Mouse (Mus musculus) adrenal gland, postnatal 10 days (tissue): ENCODE data around the gene C2cd3. TPM values are rescaled to one million over a fixed set of nuclear protein-coding genes. Genes with fewer than 3 reads are reported as not detected.
A peak's percentile ranks its signal among the peaks of the same experiment; 100 is the strongest.

Source experiments
- DNase-seq: peaks from one replicate; pipeline ENCODE4 v3.0.0; 2021; ENCODE audit warnings: mixed read lengths
- total RNA-seq, 2 experiments: library from RNA; stranded (reverse); gene quantifications; 2 replicates each; pipeline ENCODE4 v1.2.3; 2021

The C2cd3 gene
- total RNA-seq, 2 experiments from 2014 or later: 15.9 to 19.7 TPM

- no peak for DNase-seq
These were observed 30.7 kb downstream of the C2cd3 start for GRCm38 (mm10) chr7:100402715-100403114.

GRCm38 (mm10) chr7:100407677-100408076 is 35.6 kb downstream of the C2cd3 start:
- DNase-seq: no peak

GRCm38 (mm10) chr7:100408684-100409083 is 36.7 kb downstream of the C2cd3 start:
- no peak for DNase-seq

DNA sequence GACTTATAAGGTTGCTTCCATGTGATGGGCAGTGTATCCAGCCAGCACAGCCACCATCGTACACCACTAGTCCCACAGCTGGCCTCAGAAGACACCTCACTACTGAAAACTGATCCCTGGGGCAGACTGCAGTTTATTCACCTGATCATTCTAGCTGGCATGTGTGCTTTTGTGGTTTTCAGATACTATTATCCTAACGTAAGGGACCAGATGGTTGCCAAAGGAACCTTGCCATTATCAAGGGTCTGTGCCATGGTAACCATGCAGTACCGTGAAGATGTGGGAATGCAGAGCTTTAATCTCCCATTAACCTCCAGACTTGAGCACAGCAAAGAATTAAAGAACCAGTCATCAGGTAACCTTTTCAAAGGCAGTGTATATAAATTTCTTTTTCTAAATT is 53.8 kb downstream of the C2cd3 start:
- no peak for DNase-seq

DNA sequence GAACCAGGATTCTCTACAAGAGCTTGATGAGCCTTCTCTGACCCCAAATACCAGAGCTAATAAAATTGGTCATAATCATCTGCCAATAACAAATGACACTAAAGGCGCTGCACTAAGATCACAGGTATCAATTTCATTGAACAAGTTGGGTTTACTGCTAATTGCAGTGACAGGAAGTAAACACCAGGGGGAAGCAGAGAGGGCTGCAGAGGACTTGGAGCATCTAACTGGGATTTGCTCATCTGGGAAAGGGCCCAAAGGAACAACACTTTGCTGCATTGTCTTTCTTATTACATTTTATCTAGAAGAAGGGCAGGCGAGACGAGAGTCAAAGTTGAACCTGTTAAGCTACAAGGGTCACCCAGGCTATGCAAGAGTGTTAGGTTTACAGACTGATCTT is 57.1 kb downstream of the C2cd3 start:
- peak; percentile 73 for DNase-seq

- DNase-seq: no peak
These were observed 57.9 kb downstream of the C2cd3 start for GRCm38 (mm10) chr7:100429911-100430310.

DNA sequence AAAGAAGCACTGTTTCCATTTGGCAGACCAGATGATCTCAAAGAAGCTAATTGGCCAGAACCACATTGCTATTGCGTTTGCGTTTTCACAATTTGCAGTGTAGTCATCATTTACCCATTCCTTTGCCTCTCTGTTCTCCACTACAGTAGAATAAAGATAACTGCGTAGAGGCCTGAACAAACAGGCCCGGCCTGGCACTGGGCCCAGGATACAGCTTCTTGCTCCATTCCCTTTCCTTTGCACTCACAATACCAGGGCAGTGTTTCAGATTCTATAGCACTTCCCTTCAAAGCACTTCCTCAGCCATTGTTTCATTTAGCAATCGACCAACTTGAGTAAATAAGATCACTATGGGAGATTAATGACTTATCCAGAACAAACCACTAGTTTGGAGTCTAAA is 59.1 kb downstream of the C2cd3 start:
- DNase-seq: peak; percentile 63

- DNase-seq: no peak
These were observed 61.3 kb downstream of the C2cd3 start for GRCm38 (mm10) chr7:100433295-100433694.

DNA sequence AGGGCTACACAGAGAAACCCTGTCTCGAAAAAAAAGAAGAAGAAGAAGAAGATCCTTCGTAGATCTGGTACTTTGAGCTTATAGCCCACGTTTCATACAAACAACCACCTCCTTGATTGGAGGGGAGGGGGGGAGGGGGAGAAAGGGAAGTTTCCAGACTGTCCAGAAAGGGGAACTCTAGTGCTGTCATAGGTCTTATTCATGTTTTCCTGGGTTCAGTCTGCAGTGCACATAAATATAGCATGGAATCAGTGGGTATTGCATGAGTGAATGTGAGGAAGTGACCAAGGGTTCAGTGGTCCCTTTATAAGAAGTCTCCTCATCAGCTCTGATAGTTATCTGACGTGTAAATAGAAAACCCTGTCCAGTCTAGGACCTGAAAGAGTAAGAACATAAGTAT is 71.7 kb downstream of the C2cd3 start:
- DNase-seq: no peak

- DNase-seq: no peak
These were observed 74.2 kb downstream of the C2cd3 start for GRCm38 (mm10) chr7:100446271-100446670.

DNA sequence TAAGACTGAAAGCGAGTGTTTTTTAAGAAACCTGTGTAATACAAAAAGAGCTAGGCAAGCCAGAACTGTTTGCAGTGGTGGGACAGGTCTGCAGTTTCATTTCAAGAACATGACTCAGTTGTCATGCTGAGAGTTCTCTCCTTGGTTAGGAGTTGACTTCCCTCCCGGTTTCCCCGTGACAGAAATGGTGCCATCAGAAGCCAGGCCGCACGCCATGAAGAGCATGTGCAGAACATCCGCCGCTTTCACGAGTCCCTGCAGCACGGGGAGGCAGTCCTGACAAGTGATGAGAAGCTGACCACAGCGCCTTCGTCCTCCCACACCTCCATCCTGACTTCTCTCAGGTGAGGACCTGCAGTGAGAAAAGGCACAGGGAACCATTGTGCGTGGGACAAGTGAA is 76.5 kb downstream of the C2cd3 start:
- DNase-seq: no peak

GRCm38 (mm10) chr7:100448985-100449384 is 77.0 kb downstream of the C2cd3 start:
- DNase-seq: no peak

DNA sequence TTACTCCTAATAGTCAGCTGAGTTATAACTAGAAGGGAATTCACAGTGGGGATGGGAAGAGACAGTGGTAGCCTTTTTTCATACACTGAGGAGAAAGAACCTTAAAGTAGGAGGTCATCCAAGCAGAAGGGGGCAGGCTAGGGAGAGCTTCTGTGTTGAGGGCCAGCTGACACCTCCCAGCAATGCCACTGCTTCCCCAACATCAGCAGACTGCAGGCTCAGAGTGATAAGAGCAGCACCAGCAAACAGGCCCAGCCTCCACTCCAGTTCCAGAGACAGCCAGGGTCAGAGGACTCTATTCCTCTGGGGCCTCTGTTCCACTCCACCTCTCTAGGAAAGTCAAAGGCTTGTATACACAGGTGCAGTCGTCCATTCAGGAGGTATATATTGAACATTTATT is 86.1 kb downstream of the C2cd3 start:
- DNase-seq: no peak

DNA sequence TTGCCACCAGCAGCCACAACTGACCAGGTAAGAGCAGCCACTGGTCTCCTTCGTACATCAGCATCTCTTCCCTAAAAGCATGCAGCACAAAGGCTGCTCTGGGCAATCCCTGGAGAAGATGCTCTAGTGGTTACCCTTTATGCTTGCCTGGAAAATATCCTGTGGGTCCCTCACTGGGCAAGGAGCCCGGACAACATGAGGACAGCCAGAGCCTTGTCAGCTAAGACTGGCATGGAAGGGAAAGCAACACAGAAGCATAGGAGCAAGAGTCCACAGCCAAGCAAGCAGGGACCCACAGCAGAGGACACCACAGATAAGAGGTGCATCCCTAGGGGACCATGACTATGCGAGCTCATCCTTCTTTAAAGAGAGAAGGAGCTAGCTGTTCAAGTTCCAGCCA is 87.8 kb downstream of the C2cd3 start:
- DNase-seq: no peak

GRCm38 (mm10) chr7:100461621-100462151 is 89.7 kb downstream of the C2cd3 start:
- peak; percentile 81 for DNase-seq

- no peak for DNase-seq
These were observed 91.2 kb downstream of the C2cd3 start for GRCm38 (mm10) chr7:100463194-100463593.

GRCm38 (mm10) chr7:100463757-100464156 is 91.7 kb downstream of the C2cd3 start:
- no peak for DNase-seq

DNA sequence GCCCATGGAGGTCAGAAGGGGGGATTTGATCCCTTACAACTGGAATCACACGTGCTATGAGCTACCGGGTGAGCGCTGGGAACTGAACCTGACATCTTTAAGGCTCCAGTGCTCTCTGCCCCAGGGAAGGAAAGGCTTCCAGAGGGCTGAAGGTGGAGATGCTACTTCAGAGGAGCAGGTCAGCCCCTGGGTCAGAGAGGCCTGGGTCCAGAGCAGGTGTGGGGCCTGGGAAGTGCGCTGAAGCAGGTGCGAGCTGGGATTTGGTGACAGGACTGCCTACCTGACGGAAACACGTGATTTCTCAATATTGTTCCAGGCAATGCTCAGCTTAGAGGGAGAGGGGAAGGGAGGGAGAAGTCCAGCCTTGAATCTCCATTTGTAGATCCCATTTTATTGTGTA is 92.2 kb downstream of the C2cd3 start:
- no peak for DNase-seq

DNA sequence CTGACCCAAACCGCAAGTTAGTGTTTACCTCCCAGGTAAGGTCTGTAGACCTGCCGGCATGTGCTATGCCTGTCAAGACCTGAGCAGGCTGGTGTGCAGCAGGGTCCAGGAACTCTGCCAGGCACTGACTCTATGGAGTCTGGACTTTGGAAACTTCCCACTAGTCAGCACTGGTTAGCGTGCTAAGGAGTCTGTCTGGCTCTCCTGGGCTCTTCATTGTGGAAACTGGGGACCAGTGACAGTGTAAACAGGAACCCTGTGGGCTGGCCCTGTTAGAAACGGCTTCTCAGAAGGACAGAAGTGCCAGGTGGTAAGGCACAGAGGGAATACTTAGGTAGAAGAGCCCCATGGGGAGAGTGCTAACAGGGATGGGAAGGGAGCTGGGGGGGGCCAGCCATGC is 93.2 kb downstream of the C2cd3 start:
- DNase-seq: peak; percentile 57

GRCm38 (mm10) chr7:100465656-100466309 is 93.8 kb downstream of the C2cd3 start:
- DNase-seq: peak; percentile 90

- DNase-seq: no peak
These were observed 94.9 kb downstream of the C2cd3 start for GRCm38 (mm10) chr7:100466781-100467510.

DNA sequence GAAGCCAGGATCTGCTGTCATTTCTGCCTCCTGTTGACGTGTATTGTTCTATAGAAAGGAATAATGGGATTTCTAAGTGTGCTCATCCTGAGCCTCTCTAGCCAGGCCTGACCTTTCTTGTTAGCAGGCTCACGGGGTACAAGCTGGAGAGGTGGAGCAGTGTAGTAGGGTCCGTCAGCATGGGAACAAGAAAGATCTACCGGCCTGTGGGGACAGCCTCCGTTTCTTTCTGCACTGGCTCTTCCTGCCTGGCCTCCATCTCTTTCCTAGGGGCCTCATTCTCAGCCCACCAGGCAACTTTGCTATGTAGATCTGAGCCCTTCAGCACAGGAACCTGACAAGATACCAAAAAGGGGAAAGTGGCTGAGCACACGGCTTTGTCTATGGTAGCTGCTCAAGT is 96.7 kb downstream of the C2cd3 start:
- DNase-seq: no peak

- DNase-seq: no peak
These were observed 97.5 kb downstream of the C2cd3 start for GRCm38 (mm10) chr7:100469502-100469901.
